Mouse (Mus musculus): ENCODE results near the gene Olfr76. TPM values are rescaled to one million over a fixed set of nuclear protein-coding genes. Genes with fewer than 3 reads are reported as not detected.
"Not testable (repeated sequence)": the region's sequence is repeated elsewhere in the genome, so short reads cannot be mapped to it uniquely, and the experiment has no call there.

Gene Olfr76
- polyA plus RNA-seq (2015; fragmentation: Nextera tagmentation; extraction: Ambion mirVana) = not detected in 2 replicates

- WGBS = 66% methylated on average over 3 of the region's 3 CpGs
- ATAC-seq (replicated peaks; ENCODE audit: insufficient number of reproducible peaks, insufficient read depth, low FRiP score, low read depth) = no peak
- Histone ChIP-seq H3K9ac (no peak within 1 kb of the TSS), H3K4me3 (no peak within 1 kb of the TSS), H3K4me1 (replicated peaks) (no peaks in the 10 kb centered on the region), H3K4me2 (no peak within 1 kb of the TSS), H3K27ac (no peak within 1 kb of the TSS), H3K27me3 (no peaks in the 10 kb centered on the region), H3K36me3 (no peaks in the 10 kb centered on the region), H3K9me3 (replicated peaks) (no peaks in the 10 kb centered on the region)
These were observed at the start of gene Olfr76 for GRCm38 (mm10) chr19:12123103-12123502. Olfr76 (minus strand) TSS chr19:12123203.

DNA sequence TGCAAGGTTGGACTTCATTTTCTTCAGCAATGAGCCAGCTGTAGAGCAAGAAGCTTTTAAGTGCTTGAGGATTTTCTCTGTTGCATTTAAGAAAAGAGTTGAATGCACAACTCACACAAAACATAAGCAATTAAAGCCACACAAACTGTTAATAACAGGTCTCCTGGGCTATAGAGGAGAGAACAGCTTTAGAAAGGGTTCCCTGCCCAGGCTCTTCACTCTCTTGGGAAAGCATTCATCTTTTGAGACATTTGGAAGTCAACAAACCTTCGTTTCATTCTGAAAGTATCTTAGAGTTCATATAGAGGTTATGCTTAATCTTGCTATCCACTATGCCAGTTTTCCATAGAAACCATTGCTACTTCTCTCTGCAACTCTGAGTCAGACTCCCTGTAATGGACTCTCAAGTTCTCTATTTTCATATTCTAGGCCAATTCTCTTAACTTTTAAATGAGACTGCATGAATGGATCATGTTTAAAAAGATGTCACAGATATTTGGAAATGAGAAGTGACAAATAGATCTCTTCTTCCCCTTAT, 47.1 kb upstream of the Olfr76 start, which contains the start of gene Olfr1555-ps1:
Gene Olfr1555-ps1 (minus strand): TSS at position 51 of the 538 bp plus-strand sequence.
- ATAC-seq (replicated peaks; ENCODE audit: insufficient number of reproducible peaks, insufficient read depth, low FRiP score, low read depth); H3K36me3 ChIP-seq; H3K9me3 ChIP-seq (replicated peaks); H3K4me3 ChIP-seq; H3K27ac ChIP-seq; H3K4me1 ChIP-seq (replicated peaks); H3K27me3 ChIP-seq; H3K4me2 ChIP-seq; H3K9ac ChIP-seq: not testable (repeated sequence)
- WGBS = 31% methylated on average over 1 of the region's 1 CpGs

GRCm38 (mm10) chr19:12145452-12145851, 22.4 kb upstream of the Olfr76 start:
- Histone ChIP-seq H3K4me1 (replicated peaks) (no peaks in the 10 kb centered on the region), H3K9me3 (replicated peaks) (no peaks in the 10 kb centered on the region), H3K9ac (no peak overlapping the region), H3K4me3 (no peak overlapping the region), H3K4me2 (no peak overlapping the region), H3K36me3 (no peaks in the 10 kb centered on the region), H3K27me3 (no peaks in the 10 kb centered on the region), H3K27ac (no peak overlapping the region)
- no peak for ATAC-seq (replicated peaks; ENCODE audit: insufficient number of reproducible peaks, insufficient read depth, low FRiP score, low read depth)
- 82% methylated on average over 3 of the region's 3 CpGs for WGBS

DNA sequence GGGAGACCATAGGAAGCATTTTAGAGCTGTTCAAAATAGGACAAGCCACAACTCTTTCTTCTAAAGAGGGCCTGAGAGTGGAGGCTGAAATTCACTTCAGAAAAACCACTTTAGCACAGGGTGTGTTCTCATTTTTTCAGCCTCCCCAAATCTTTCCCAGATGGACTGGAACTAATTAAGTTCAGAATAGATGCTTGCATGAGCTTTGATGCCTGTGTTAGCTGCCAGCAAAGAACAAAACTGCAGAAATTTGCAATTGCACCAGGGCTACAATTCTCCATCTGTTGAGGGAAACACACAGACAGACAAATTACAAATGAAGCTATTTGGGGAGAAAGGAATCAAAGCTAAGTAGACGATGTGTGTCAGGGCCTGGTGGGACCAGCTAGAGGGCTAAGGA, 20.4 kb upstream of the Olfr76 start:
- ATAC-seq (replicated peaks; ENCODE audit: insufficient number of reproducible peaks, insufficient read depth, low FRiP score, low read depth) = no peak
- Histone ChIP-seq H3K9ac (no peak overlapping the region), H3K9me3 (replicated peaks) (no peaks in the 10 kb centered on the region), H3K27ac (no peak overlapping the region), H3K4me3 (no peak overlapping the region), H3K4me1 (replicated peaks) (no peaks in the 10 kb centered on the region), H3K27me3 (no peaks in the 10 kb centered on the region), H3K4me2 (no peak overlapping the region), H3K36me3 (no peaks in the 10 kb centered on the region)
- WGBS = 55% methylated on average over 1 of the region's 1 CpGs

DNA sequence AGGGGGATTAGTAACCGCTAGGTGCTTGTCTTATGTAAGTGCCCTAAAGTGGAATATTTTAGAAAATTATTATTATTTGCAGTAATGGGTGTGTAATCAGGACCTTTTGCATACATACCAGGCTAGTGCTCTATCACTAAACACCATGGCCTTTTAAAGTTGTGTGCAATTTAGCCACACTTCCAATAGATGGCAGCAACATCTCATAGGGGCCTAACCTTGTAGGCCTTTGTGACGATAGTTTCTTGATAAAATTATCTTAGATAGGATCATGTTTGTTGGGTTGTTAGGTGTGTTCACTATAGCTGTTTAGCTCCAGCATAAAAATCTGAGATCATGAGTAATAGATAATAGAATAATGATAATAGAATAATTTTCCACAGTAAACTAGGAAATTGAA, 11.3 kb upstream of the Olfr76 start:
- Histone ChIP-seq H3K36me3 (no peaks in the 10 kb centered on the region), H3K27me3 (no peaks in the 10 kb centered on the region), H3K9ac (no peak overlapping the region), H3K4me1 (replicated peaks) (no peaks in the 10 kb centered on the region), H3K27ac (no peak overlapping the region), H3K9me3 (replicated peaks) (no peaks in the 10 kb centered on the region), H3K4me2 (no peak overlapping the region), H3K4me3 (no peak overlapping the region)
- 19% methylated on average over 2 of the region's 2 CpGs for WGBS
- no peak for ATAC-seq (replicated peaks; ENCODE audit: insufficient number of reproducible peaks, insufficient read depth, low FRiP score, low read depth)

DNA sequence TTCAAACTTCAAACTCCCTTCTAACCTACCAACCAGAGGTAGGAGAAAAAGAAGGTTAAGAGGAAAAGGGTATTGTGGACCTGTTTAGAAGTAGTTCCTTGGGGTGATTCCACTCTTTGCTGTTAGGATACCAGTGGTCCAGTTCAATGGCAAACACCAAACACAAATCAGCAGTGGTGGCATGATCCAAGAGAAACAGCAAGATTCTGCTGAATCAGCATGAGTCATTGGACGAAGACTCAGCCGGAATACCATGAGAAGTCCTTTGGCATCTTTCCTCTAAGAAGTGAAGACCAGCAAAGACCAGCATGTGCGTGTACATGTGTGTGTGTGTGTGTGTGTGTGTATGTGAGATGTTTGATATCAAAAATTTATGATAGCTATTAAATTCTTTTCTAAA, 6.5 kb downstream of the Olfr76 start:
- no peak overlapping the region for H3K9ac ChIP-seq
- no peaks in the 10 kb centered on the region for H3K27me3 ChIP-seq
- ATAC-seq (replicated peaks; ENCODE audit: insufficient number of reproducible peaks, insufficient read depth, low FRiP score, low read depth) = no peak
- no peak overlapping the region for H3K27ac ChIP-seq
- no peak overlapping the region for H3K4me2 ChIP-seq
- H3K4me1 ChIP-seq (replicated peaks) = no peaks in the 10 kb centered on the region
- no peaks in the 10 kb centered on the region for H3K36me3 ChIP-seq
- WGBS = 75% methylated on average over 3 of the region's 3 CpGs
- H3K9me3 ChIP-seq (replicated peaks) = no peaks in the 10 kb centered on the region
- H3K4me3 ChIP-seq = no peak overlapping the region

- 57% methylated on average over 1 of the region's 1 CpGs for WGBS
- Histone ChIP-seq H3K27ac (no peak within 1 kb of the TSS), H3K36me3 (no peaks in the 10 kb centered on the region), H3K4me1 (replicated peaks) (no peaks in the 10 kb centered on the region), H3K27me3 (no peaks in the 10 kb centered on the region), H3K9me3 (replicated peaks) (no peaks in the 10 kb centered on the region), H3K9ac (no peak within 1 kb of the TSS), H3K4me3 (no peak within 1 kb of the TSS), H3K4me2 (no peak within 1 kb of the TSS)
- no peak for ATAC-seq (replicated peaks; ENCODE audit: insufficient number of reproducible peaks, insufficient read depth, low FRiP score, low read depth)
These were observed 7.2 kb downstream of the Olfr76 start, which contains the start of gene Olfr1428 for GRCm38 (mm10) chr19:12115797-12116196. Olfr1428 (minus strand) TSS chr19:12115897.

DNA sequence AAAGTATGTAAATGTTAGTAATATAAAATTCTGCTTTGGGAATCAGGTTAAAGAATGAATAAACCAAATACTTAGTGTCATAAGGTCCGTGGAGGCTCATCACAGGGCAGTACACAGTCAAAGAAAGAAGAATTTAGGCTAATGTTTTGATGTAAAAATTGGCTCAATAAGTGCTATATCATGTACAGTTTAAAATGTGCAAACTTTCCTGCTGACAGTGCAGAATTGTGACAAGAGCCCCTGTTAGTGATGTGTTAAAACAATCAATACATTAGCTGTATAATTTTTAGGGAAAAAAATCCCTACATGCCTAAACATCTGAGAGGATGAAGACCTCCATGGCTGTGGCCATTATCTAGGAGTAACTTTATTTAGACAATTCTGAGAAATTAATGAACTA, 9.2 kb downstream of the Olfr76 start:
- Histone ChIP-seq H3K9me3 (replicated peaks) (no peaks in the 10 kb centered on the region), H3K36me3 (no peaks in the 10 kb centered on the region), H3K4me3 (no peak overlapping the region), H3K27ac (no peak overlapping the region), H3K9ac (no peak overlapping the region), H3K4me1 (replicated peaks) (no peaks in the 10 kb centered on the region), H3K27me3 (no peaks in the 10 kb centered on the region), H3K4me2 (no peak overlapping the region)
- 39% methylated on average over 1 of the region's 1 CpGs for WGBS
- no peak for ATAC-seq (replicated peaks; ENCODE audit: insufficient number of reproducible peaks, insufficient read depth, low FRiP score, low read depth)

DNA sequence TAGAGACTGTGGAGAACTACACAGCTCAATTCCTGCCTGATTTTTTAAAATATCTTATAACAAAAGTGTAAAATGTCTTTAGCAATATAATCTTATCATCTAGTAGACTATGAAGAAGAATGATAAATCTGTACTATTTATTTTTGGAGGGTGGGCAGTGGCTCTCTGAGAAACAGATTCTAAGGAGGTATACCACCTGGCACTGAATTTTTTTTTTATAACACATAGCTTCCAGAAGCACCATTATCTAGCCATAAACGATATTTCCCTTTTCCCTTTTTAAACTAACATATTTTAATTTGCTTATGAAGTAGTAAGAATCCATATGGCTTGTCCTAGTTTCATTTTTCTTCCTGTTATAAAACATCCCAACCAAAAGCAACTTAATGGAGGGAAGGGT, 18.5 kb downstream of the Olfr76 start:
- Histone ChIP-seq H3K9me3 (replicated peaks) (no peaks in the 10 kb centered on the region), H3K4me1 (replicated peaks) (no peaks in the 10 kb centered on the region), H3K27me3 (no peaks in the 10 kb centered on the region), H3K4me2 (no peak overlapping the region), H3K4me3 (no peak overlapping the region), H3K27ac (no peak overlapping the region), H3K9ac (no peak overlapping the region), H3K36me3 (no peaks in the 10 kb centered on the region)
- no peak for ATAC-seq (replicated peaks; ENCODE audit: insufficient number of reproducible peaks, insufficient read depth, low FRiP score, low read depth)
- 50% methylated on average over 1 of the region's 1 CpGs for WGBS

DNA sequence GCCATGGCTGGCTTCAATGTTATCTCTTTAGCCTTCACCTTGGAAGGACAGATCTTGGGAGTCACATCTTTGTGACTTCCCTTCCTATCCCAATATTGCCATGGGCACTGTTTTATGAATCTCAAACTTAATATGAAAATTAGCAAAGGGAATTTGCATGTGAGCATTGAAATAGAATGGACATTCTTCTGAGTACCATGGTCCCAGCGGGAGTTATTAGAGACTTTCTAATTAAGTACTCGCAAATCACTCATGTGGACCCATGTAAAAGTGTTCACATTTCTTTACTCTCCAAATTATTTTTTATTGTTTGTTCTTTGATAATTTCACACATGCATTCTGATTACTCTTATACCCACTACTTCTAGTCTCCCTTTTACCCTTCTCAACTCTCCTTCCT, 19.8 kb downstream of the Olfr76 start, which contains the start of gene Olfr1427:
Gene Olfr1427 (minus strand): TSS at position 101 of the 400 bp plus-strand sequence.
- Histone ChIP-seq H3K9me3 (replicated peaks) (no peaks in the 10 kb centered on the region), H3K4me3 (no peak within 1 kb of the TSS), H3K4me2 (no peak within 1 kb of the TSS), H3K27me3 (no peaks in the 10 kb centered on the region), H3K27ac (no peak within 1 kb of the TSS), H3K9ac (no peak within 1 kb of the TSS), H3K36me3 (no peaks in the 10 kb centered on the region), H3K4me1 (replicated peaks) (no peaks in the 10 kb centered on the region)
- 90% methylated on average over 2 of the region's 2 CpGs for WGBS
- ATAC-seq (replicated peaks; ENCODE audit: insufficient number of reproducible peaks, insufficient read depth, low FRiP score, low read depth) = no peak

DNA sequence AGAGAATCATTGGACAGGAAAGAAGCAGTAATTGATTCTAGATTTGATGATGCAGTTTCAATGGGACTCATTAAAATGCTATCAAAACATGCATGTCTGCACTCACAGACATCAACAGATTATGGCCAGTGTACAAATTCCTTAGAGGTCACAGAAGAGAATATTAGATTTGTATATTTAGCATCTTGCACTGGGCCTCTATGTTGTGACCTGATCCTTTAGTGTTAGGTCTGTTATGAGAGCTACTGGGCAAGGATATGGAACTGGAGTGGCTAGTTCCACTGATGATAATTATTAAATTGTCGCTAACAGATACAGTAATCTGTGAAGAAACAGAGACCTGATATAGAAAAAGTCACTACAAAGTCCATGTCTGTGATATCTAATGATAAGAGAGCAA, 31.1 kb downstream of the Olfr76 start, which contains the start of gene Olfr1426:
Gene Olfr1426 (minus strand): TSS at position 101 of the 400 bp plus-strand sequence.
- Histone ChIP-seq H3K9me3 (replicated peaks) (no peaks in the 10 kb centered on the region), H3K4me1 (replicated peaks) (no peaks in the 10 kb centered on the region), H3K27ac (no peak within 1 kb of the TSS), H3K4me2 (no peak within 1 kb of the TSS), H3K9ac (no peak within 1 kb of the TSS), H3K36me3 (no peaks in the 10 kb centered on the region), H3K27me3 (no peaks in the 10 kb centered on the region), H3K4me3 (no peak within 1 kb of the TSS)
- no peak for ATAC-seq (replicated peaks; ENCODE audit: insufficient number of reproducible peaks, insufficient read depth, low FRiP score, low read depth)
- WGBS = 61% methylated on average over 1 of the region's 1 CpGs

DNA sequence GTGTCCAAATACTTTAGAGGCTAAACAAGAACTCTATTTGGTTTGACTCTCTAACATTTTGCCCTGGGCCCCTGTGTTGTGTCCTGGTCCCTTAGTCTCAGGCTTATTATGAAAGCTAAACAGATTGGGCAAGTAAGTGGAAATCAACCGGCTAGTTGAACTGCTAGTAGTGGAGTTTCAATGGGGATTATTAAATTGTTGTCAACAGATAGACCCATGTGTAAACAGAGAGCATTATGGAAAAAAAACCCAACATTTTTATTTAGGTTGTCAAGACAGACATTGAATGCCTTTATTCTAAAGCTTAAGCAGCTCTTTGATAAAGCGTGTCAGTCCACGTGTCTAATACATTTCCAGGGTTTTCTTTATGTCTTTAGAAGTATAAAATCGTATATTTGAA, 45.4 kb downstream of the Olfr76 start, which contains the start of gene Olfr1425:
Gene Olfr1425 (minus strand): TSS at position 101 of the 400 bp plus-strand sequence.
- not testable (repeated sequence) for H3K36me3 ChIP-seq
- WGBS = 81% methylated on average over 4 of the region's 4 CpGs

More for the DNA sequence above, 45.4 kb downstream of the Olfr76 start, which contains the start of gene Olfr1425:
- H3K27me3 ChIP-seq; H3K4me1 ChIP-seq (replicated peaks); H3K4me3 ChIP-seq; H3K27ac ChIP-seq; H3K9me3 ChIP-seq (replicated peaks); ATAC-seq (replicated peaks; ENCODE audit: insufficient number of reproducible peaks, insufficient read depth, low FRiP score, low read depth); H3K4me2 ChIP-seq; H3K9ac ChIP-seq: not testable (repeated sequence)
